Mouse (Mus musculus): ENCODE measurements around the gene Zfyve1. TPM values are rescaled to one million over a fixed set of nuclear protein-coding genes. Genes with fewer than 3 reads are reported as not detected.
A peak's percentile ranks its signal among the peaks of the same experiment; 100 is the strongest.
"Not testable (repeated sequence)": the region's sequence is repeated elsewhere in the genome, so short reads cannot be mapped to it uniquely, and the experiment has no call there.

Zfyve1 gene
- polyA plus RNA-seq, 1 experiment from 2014 or later: 24.8 TPM

DNA sequence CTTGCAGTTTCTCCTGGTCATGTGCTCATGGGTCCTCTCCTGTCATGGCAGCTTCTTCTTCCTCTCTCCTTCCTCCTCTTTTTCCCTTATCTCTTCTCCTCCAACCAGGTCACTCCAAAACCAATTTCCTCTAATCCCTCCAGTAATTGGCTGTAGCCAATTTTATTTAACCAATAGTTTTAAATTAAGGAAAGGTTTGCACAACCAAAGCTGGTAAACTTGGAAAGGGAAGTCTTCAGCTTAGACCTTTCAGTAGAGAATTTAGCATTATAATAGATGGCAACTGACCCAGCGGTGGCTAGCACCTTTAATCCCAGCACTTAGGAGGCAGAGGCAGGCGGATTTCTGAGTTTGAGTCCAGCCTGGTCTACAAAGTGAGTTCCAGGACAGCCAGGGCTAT is 9.4 kb upstream of the Zfyve1 start:
- H3K9ac ChIP-seq; H3K4me1 ChIP-seq (replicated peaks); H3K27me3 ChIP-seq; ATAC-seq (ENCODE audit: low FRiP score, low read depth); H3K36me3 ChIP-seq; H3K4me2 ChIP-seq; H3K4me3 ChIP-seq; H3K27ac ChIP-seq (replicated peaks); H3K9me3 ChIP-seq: not testable (repeated sequence)
- 85% methylated on average over 2 of the region's 2 CpGs for WGBS

DNA sequence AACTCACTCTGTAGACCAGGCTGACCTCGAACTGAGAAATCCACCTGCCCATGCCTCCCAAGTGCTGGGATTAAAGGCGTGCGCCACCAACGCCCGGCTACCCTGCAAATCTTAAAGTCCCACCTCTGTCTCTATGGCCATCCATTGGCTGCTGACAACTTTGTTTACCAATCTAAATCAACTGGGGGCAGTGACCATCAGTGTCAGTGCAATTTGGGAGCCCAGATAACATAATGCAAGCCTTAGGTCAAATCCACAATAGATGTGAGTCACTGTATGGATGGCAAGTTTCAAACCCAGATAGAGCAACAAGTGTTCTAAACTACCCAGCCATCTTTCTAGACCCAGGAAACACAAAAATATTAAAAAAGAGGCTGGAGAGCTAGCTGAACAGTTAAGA is 5.3 kb upstream of the Zfyve1 start:
- Histone ChIP-seq H3K4me1 (replicated peaks) (no peaks in the 10 kb centered on the region), H3K9ac (no peak overlapping the region), H3K36me3 (no peaks in the 10 kb centered on the region), H3K27ac (replicated peaks) (no peak overlapping the region), H3K4me2 (no peak overlapping the region), H3K9me3 (no peaks in the 10 kb centered on the region), H3K27me3 (no peaks in the 10 kb centered on the region), H3K4me3 (no peak overlapping the region)
- no peak for ATAC-seq (ENCODE audit: low FRiP score, low read depth)
- WGBS: 94% methylated on average over 5 of the region's 5 CpGs

DNA sequence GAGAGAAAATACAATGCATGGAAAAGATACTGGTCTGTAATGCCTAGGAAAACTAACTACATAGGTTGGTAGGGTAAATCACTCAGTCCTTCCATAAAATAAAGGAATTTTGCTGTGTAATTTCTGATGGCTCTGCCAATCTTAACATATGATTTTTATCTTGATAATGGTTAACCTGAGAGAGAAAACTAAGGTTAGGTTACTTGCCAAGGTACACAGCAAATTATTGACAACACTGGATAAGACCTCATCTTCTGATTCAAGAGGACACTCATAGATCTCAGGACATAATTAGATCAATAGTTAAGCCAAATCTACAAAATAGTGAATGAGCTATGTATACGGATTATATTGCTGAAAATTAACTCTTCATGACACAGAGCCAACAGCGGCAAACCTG is 859 bp upstream of the Zfyve1 start:
- Histone ChIP-seq H3K9ac (no peak overlapping the region), H3K4me3 (no peak overlapping the region), H3K36me3 (peaks cover 11% of the 10 kb centered on the region), H3K9me3 (no peaks in the 10 kb centered on the region), H3K27ac (replicated peaks) (no peak overlapping the region), H3K4me2 (no peak overlapping the region), H3K27me3 (no peaks in the 10 kb centered on the region), H3K4me1 (replicated peaks) (peaks cover 33% of the 10 kb centered on the region)
- 88% methylated on average over 2 of the region's 2 CpGs for WGBS
- ATAC-seq (ENCODE audit: low FRiP score, low read depth): no peak

DNA sequence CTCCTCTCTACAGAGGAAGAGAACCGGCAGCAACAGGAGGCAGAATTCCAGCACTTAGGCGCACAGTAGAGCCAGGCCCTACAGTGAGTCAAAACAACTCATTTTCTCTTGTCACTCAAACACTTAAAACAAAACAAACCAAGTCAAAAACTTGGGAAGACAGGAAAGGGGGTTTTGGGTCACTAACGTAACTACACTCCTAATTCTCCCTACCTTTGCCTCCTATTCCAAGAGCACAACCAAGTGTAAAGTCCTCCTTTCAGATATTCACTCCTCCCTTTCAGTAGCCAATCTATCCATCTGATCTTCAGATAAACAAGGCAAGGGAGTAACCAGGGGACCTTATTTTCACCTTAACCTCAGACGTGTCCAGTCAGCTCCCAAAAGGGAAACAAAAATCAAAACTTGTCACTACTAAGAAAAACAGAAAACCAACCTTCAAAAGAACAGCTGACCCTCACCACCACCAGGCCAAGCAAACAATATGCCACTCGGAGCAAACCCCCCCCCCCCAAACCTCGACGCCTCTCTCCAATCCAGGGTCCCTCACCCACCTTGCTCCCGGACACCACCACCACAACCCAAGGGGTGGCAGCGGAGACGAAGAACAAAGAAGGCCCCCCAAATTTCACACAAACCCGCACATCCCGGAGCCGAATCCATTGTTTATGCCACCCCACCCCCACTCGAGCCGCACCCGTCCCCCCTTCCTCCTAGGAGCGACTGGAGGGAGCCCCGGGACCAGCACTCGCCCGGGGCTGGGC is 649 bp downstream of the Zfyve1 start:
- Histone ChIP-seq H3K27ac (replicated peaks) (peak overlapping the region; percentile 96), H3K36me3 (peaks cover 24% of the 10 kb centered on the region), H3K4me1 (replicated peaks) (peaks cover 45% of the 10 kb centered on the region), H3K27me3 (no peaks in the 10 kb centered on the region), H3K4me2 (peak overlapping the region; percentile 78), H3K9me3 (no peaks in the 10 kb centered on the region), H3K9ac (peak overlapping the region; percentile 99), H3K4me3 (peak overlapping the region; percentile 93)
- no peak for ATAC-seq (ENCODE audit: low FRiP score, low read depth)
- WGBS: 6% methylated on average over 12 of the region's 20 CpGs

GRCm38 (mm10) chr12:83594454-83595040 is 2.5 kb downstream of the Zfyve1 start:
- H3K4me2 ChIP-seq: no peak overlapping the region
- 91% methylated on average over 9 of the region's 9 CpGs for WGBS
- peaks cover 47% of the 10 kb centered on the region for H3K4me1 ChIP-seq (replicated peaks)
- no peak overlapping the region for H3K9ac ChIP-seq
- no peak overlapping the region for H3K27ac ChIP-seq (replicated peaks)
- no peak for ATAC-seq (ENCODE audit: low FRiP score, low read depth)
- no peak overlapping the region for H3K4me3 ChIP-seq
- peaks cover 36% of the 10 kb centered on the region for H3K36me3 ChIP-seq
- no peaks in the 10 kb centered on the region for H3K9me3 ChIP-seq
- H3K27me3 ChIP-seq: no peaks in the 10 kb centered on the region

DNA sequence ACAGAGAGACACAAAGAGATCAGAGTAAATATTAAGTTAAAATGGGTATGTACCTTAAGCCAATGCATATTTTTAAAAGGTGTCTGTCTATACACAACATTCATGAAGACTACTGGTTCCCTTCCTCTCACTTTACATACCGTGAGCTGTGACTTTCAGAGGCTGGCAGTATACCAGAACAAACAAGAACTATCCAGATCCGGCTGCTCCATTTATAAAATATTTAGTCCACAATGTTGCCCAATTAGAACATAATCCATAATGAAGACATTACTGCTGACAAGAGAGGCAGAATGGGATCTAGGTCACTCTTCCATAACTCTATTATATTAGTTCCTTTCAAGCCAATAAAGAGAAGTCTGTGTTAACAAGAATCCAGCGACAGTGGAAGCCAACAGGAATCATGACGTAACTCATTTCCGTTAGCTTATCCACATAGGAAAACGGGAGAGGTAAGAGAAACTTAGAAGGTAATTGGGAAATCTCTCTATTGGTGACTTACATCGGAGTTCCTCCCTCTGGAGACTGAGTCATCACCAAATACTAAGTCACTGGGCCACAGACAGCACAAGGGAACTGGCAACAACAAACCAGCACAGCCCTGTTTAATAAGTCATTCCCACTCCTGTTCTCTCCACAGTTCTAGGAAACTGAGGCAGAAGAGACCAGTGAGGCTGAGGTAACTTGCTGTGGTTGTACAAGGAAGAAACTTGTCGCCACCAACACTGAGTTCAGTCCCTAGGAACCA is 5.1 kb downstream of the Zfyve1 start:
- Histone ChIP-seq H3K4me1 (replicated peaks) (peaks cover 47% of the 10 kb centered on the region), H3K27me3 (no peaks in the 10 kb centered on the region), H3K27ac (replicated peaks) (no peak overlapping the region), H3K36me3 (peaks cover 60% of the 10 kb centered on the region), H3K9ac (no peak overlapping the region), H3K4me2 (no peak overlapping the region), H3K4me3 (no peak overlapping the region), H3K9me3 (no peaks in the 10 kb centered on the region)
- ATAC-seq (ENCODE audit: low FRiP score, low read depth): no peak
- 91% methylated on average over 8 of the region's 8 CpGs for WGBS

DNA sequence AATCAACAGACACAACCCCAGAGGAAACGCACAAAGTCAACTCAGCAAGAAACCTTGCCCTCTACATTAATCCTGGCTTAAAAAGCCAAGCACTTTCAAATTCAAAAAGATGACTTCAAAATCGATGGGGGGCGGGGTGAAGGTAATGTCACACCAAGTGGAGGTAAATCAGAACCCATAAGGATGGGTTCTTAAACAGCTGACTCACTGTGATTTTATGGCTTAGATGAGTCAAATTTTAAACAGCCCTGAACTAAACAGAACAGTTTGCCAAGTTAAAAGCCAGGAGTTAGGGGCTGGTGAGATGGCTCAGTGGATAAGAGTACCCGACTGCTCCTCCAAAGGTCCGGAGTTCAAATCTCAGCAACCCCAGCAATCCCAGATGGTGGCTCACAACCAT is 10.4 kb downstream of the Zfyve1 start:
- ATAC-seq (ENCODE audit: low FRiP score, low read depth): no peak
- peaks cover 55% of the 10 kb centered on the region for H3K36me3 ChIP-seq
- H3K9me3 ChIP-seq: no peaks in the 10 kb centered on the region
- H3K9ac ChIP-seq: no peak overlapping the region
- peaks cover 8% of the 10 kb centered on the region for H3K4me1 ChIP-seq (replicated peaks)
- H3K4me3 ChIP-seq: no peak overlapping the region
- WGBS: 93% methylated on average over 5 of the region's 5 CpGs
- H3K27ac ChIP-seq (replicated peaks): no peak overlapping the region
- no peaks in the 10 kb centered on the region for H3K27me3 ChIP-seq
- no peak overlapping the region for H3K4me2 ChIP-seq

GRCm38 (mm10) chr12:83582747-83583146 is 14.3 kb downstream of the Zfyve1 start:
- H3K9me3 ChIP-seq: no peaks in the 10 kb centered on the region
- peaks cover 28% of the 10 kb centered on the region for H3K36me3 ChIP-seq
- no peak for ATAC-seq (ENCODE audit: low FRiP score, low read depth)
- H3K27me3 ChIP-seq: no peaks in the 10 kb centered on the region
- H3K4me1 ChIP-seq (replicated peaks): peaks cover 22% of the 10 kb centered on the region
- WGBS: 67% methylated on average over 4 of the region's 4 CpGs
- H3K4me2 ChIP-seq: no peak overlapping the region
- no peak overlapping the region for H3K4me3 ChIP-seq
- H3K27ac ChIP-seq (replicated peaks): no peak overlapping the region
- H3K9ac ChIP-seq: no peak overlapping the region

GRCm38 (mm10) chr12:83582106-83582505 is 14.9 kb downstream of the Zfyve1 start:
- WGBS: 42% methylated on average over 4 of the region's 4 CpGs
- Histone ChIP-seq H3K4me2 (no peak overlapping the region), H3K27ac (replicated peaks) (no peak overlapping the region), H3K27me3 (no peaks in the 10 kb centered on the region), H3K36me3 (peaks cover 23% of the 10 kb centered on the region), H3K9me3 (no peaks in the 10 kb centered on the region), H3K9ac (no peak overlapping the region), H3K4me3 (no peak overlapping the region), H3K4me1 (replicated peaks) (peaks cover 22% of the 10 kb centered on the region)
- no peak for ATAC-seq (ENCODE audit: low FRiP score, low read depth)

DNA sequence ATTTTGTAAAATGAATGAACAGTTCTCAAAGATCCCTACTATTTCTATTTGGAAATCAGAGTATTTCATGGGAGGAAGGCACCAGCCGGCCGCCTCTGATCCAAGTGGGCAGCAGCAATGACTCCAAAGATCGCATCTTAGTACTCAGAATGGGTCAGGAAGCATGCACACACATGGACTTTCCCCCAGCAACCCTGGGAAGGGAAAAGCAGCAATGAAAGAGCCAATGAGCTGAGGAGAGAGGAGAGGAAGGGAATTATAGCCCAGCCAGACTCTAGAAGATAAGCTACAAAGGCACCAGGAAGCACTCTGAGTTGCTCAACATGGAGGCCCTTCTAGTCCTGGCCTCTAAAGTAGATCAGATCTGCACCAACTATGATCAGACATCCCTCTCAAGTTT is 16.7 kb downstream of the Zfyve1 start:
- Histone ChIP-seq H3K27ac (replicated peaks) (no peak overlapping the region), H3K4me1 (replicated peaks) (peaks cover 22% of the 10 kb centered on the region), H3K36me3 (peaks cover 30% of the 10 kb centered on the region), H3K9ac (no peak overlapping the region), H3K27me3 (no peaks in the 10 kb centered on the region), H3K4me2 (no peak overlapping the region), H3K4me3 (no peak overlapping the region), H3K9me3 (no peaks in the 10 kb centered on the region)
- ATAC-seq (ENCODE audit: low FRiP score, low read depth): no peak
- WGBS: 92% methylated on average over 3 of the region's 3 CpGs

- Histone ChIP-seq H3K27me3 (no peaks in the 10 kb centered on the region), H3K4me3 (no peak overlapping the region), H3K9ac (no peak overlapping the region), H3K27ac (replicated peaks) (no peak overlapping the region), H3K4me2 (no peak overlapping the region), H3K9me3 (no peaks in the 10 kb centered on the region), H3K4me1 (replicated peaks) (peaks cover 22% of the 10 kb centered on the region), H3K36me3 (peaks cover 38% of the 10 kb centered on the region)
- 40% methylated on average over 3 of the region's 3 CpGs for WGBS
- ATAC-seq (ENCODE audit: low FRiP score, low read depth): no peak
Measured at GRCm38 (mm10) chr12:83578896-83579569, 18.0 kb downstream of the Zfyve1 start.

DNA sequence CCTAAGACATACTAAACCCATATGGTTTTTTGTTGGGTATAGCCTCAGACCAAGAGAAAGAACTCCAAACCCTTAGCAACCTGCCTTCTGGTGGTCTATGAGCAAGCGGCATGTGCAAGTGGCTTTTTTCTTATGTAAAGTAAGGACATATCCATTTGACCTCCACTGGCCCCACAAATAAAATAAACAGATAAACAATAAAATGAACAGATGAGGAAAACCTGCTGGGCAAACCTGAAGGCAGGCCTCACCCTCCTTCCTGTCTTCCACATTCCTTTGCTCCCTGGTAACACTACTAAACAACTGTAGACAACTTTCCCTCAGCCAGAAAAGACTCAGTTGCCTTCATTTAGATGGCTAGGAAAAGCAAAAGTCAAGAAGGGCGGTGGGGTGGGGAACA is 18.7 kb downstream of the Zfyve1 start:
- WGBS: 87% methylated on average over 2 of the region's 2 CpGs
- ATAC-seq (ENCODE audit: low FRiP score, low read depth): no peak
- Histone ChIP-seq H3K36me3 (peaks cover 37% of the 10 kb centered on the region), H3K9ac (no peak overlapping the region), H3K4me2 (no peak overlapping the region), H3K4me1 (replicated peaks) (peaks cover 22% of the 10 kb centered on the region), H3K27me3 (no peaks in the 10 kb centered on the region), H3K4me3 (no peak overlapping the region), H3K27ac (replicated peaks) (no peak overlapping the region), H3K9me3 (no peaks in the 10 kb centered on the region)

All from hindbrain, embryonic 15.5 days (tissue).